Mouse (Mus musculus) cerebellum, postnatal 14 days (tissue): ENCODE results near the gene Ccdc54.

ENCODE experiments used
- DNase-seq, 2 experiments: peaks; one replicate each; pipeline ENCODE4 v3.0.0; 2021; ENCODE audit warnings: mixed read lengths in 2 of 2

Gene Ccdc54

GRCm38 (mm10) chr16:50591054-50591453 lies at the start of gene Ccdc54:
Ccdc54 (minus strand) TSS chr16:50591154.
- no peak for DNase-seq

DNA sequence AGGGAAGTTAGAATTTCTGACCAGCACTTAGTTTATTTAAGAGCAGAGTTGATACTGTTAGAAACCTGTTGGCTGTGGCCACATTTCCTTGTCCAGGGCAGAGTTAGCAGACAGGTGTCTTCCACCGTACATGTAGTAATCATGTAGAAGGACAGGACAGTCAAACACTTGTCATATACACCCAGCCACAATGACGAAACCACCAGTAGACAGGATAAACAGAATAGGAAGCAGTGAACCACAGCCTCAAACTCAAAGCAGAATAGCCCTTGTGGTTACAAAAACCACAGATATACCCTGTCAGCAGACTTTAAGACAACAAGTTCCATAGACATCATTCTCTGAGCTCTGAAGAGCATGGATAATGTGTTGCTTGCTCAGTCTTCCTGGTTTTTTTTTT lies 41.6 kb upstream of the Ccdc54 start:
- no peak for DNase-seq

DNA sequence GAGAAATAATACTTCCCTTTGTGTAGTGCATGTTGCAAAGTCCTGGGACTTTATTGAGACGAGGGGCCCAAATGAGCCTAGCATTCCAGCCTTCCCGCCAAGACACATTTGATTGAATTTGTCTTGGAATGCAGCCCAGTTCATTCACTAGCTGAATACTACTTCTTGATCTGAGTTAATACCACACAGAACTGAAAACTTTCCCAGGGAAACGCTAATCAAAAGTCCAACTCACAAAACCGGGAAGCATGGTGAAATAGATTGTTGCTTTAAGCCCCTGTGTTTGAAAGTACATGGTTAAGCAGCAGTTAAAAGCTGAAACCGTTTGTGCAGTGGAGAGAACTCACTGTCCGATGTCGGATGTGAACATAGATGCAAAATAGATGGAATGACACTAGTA lies 24.6 kb upstream of the Ccdc54 start:
- DNase-seq, result no peak

GRCm38 (mm10) chr16:50612944-50613343 lies 22.0 kb upstream of the Ccdc54 start:
- DNase-seq, result no peak

DNA sequence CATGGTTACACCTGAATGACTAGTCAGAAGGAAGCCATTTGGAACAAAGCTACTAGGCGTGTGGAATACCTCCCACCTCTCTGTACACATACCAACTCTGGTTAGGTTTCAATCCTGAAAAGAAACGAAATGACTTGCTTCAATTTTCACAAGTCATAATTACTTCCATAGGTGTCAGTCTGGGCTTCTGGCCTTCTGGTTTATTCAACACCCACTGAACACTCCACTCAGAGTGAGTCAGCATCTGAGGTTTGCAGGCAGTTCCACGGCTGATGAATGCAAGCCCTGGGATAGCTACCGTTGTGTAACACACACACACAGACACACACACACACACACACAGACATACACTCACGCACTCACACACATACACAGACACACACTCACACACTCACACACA lies 19.6 kb upstream of the Ccdc54 start:
- no peak for DNase-seq

- no peak for DNase-seq
These were observed 17.0 kb upstream of the Ccdc54 start for GRCm38 (mm10) chr16:50607776-50608562.

DNA sequence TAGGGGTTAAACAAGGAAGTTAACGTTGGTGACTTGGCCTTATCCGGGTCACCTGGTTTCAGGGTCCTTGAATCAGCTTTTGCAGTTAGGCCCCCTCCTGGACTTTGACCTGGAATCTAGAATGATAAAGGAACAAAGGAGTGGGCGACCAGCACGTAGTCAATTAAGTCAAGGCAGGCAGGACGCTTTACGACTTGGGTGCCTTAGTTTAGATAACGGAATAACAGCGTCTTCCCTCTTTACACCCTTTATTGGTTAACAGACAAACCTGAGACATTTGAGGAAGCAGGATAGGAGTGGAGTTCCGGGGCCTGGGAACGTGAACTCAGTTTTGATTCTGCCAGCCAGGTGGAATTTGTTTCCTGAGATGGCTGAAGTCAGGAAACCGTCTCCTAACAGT lies 13.9 kb upstream of the Ccdc54 start:
- DNase-seq, result no peak

- DNase-seq, result no peak
These were observed 11.0 kb upstream of the Ccdc54 start for GRCm38 (mm10) chr16:50601947-50602346.

GRCm38 (mm10) chr16:50600665-50601064 lies 9.7 kb upstream of the Ccdc54 start:
- no peak for DNase-seq

DNA sequence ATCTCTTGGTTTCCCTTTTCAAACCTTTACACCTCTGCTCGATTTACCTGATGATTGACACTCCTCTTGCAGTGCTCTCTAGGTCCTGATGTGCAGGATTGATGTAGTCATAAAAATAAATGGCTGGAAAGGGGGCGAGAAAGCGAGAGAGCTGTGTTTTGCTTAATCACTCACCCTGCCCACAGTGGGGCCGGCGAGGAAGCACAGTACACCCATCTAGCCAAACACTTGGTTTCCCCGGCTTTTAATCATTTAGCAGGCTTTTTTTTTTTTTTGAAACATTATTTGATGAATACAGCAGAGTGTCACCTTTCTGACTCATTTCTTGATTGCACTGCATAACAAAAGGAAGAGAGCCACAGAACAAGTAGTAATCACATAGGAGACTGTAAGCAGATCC lies 5.7 kb upstream of the Ccdc54 start:
- DNase-seq, result no peak

DNA sequence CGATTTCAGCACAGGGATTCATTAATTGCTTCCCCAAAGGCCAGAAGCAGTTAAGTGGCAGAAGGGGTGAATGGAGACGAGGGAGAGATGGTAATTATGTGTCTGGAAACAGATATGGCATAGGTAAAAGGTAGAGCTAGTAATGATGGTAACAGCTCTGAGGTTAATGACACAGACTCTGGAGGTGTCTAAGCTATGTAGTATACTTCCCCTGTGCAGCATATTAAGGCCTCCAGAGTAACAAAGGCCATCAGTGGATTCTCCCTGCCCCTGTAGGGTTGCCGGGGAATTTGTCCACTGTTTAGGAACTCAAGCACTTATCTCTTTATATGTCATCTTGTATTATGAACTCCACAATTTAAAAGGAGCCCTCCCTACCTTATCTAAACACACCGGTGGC lies 5.2 kb upstream of the Ccdc54 start:
- DNase-seq, result no peak

GRCm38 (mm10) chr16:50594876-50595275 lies 3.9 kb upstream of the Ccdc54 start:
- DNase-seq, result no peak

GRCm38 (mm10) chr16:50593361-50593760 lies 2.4 kb upstream of the Ccdc54 start:
- DNase-seq, result no peak

GRCm38 (mm10) chr16:50589574-50590151 lies 1.3 kb downstream of the Ccdc54 start:
- no peak for DNase-seq

DNA sequence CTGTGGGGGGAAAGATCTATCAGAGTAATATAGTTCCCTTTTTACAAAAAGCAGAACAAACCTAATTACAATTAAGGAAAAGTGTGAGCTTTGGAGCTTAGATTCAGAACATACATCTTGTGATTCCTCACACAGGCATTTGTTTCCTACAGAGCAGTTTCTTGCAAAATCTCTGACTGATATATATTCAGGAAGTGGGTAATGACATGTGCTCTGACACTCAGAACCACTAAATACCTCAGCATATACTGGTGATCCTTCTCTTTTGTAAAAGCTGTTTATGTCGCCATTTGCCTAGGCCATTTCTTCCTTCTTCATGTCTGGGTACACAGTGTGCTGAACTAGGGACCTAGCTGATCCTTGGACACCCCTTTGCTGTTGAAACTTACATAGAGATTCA lies 2.8 kb downstream of the Ccdc54 start:
- no peak for DNase-seq

DNA sequence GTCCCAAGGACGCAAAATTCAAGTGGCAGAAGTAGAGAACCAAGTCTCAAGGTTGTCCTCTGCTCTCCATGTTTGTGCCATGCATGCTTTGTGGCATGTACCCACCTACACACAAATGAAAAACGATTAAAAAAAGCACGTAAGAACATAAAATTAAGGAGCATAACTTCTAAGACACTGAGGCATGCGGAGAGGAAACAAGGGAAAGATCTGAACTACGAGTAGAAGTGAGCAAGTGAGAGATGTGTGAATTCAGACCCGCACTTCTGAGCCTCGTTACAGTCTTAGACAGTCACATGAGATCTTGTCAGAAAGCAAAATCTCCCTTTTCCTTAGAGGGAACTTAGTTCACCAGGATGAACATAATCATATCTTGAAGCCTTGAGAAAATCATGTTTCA lies 3.8 kb downstream of the Ccdc54 start:
- no peak for DNase-seq

GRCm38 (mm10) chr16:50578361-50578760 lies 12.6 kb downstream of the Ccdc54 start:
- DNase-seq, result no peak

GRCm38 (mm10) chr16:50572557-50572956 lies 18.4 kb downstream of the Ccdc54 start:
- DNase-seq, result no peak

DNA sequence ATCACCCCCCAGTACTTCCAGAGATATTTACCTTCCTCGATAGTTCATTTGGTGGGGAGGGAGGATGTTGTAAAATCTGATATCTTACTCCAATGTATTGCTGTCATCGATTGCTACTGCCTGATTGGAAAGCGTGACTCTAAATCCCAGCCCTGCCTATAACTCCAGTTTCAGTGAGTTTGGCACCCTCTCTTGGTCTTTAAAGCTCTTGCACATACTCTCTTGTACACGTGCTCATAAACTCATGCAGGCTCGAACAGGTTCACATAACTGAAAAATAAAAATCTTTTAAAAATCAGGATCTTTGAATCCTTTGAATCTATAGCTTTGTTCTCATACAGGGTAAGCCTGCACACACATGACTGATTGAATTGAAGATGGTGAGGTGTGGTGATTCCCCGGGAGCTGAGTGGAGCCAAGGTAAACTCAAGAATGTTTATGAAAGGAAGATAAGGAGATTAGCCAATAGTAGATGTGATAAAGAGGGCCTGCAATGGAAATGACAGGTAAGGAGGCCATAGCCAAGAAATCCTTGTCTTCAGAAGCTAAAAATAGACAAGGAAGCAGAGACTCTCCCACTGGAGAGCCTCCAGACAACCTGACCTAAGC lies 31.7 kb downstream of the Ccdc54 start:
- no peak for DNase-seq

- DNase-seq, result no peak
These were observed 37.1 kb downstream of the Ccdc54 start for GRCm38 (mm10) chr16:50553828-50554227.

DNA sequence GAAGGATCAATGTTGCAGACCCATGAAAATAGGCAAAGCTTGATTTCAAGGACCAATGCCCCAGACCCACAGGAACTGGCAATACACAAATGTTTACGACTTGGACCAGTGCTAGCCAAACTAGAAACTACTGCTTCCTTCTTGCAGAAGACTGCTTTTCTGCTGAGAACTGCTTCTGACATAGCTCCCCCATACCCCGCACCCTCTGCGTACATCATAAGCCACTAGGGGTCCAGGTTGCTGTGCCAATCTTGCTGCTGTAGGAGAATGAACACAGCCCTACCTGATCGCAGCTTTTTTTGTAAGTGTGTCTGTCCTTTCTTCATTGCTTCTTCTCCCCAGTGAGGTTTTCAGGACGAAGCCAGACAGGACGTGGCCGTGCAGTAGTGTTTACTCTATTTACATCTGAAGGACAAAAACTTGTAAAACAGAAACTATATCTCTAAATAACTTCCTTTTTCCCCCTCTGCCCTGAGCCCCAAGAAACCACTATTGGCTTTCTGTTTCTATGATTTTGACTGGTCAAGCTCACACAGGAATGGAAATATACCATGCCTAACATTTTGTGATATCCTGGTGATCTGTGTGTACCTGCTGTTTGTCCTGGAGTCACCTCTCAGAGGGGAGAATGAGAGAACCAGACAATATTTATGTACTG lies 39.0 kb downstream of the Ccdc54 start:
- DNase-seq, result no peak

DNA sequence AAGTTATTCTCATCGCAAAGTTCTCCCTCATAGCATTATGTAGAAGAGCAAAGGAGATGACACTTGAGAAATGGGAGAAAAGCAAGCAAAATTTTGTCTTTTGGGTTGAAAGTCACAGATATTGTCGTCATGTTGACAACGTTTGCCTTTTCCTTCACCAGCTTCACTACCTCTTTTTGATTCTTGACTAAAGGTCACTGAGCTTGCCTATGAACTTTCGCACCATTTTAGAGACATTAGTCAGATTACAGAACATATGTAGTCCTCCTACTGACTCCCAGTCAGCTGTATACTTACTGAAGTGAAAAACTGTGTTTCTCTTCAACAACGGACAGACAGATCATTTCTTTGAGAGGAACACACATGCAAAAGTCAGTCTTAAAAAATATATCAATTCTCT lies 40.0 kb downstream of the Ccdc54 start:
- DNase-seq, result no peak

DNA sequence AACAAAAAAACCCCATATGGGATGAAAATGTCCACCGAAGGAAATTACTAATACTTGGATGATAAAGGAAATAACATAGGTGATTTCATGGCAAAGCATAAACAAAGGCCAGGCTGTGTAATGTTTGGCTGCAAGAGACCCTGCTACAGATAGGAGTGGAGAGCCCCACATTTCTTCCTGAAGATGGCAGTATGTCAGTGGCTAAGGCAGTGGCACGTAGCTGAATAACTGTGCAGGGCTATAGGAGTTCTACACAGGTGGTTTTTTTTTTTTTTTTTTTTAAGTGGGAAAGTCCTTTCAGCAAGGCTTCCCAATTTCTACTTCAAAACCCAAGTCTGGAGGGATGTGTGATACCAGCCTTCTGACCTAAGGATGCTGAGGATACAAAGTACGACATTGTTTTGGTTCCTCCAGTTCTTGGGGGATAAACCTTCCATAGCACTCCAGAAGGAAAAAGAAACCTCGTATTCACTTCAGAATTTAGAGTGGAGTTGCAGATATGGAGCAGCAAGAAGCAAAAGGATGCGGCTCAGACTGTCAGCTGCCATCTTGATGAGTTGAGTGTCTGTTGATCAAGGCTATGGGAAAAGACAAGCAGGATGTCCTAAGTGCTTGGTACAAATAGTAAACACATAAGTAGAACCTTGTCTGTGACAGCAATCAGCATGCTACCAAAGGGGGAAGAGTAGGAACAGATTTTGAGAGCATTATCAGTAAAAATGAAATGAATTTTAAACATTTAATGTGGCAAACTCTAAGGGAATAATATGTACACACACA lies 48.2 kb downstream of the Ccdc54 start:
- peak; percentile 8 to 16 for DNase-seq
